Mouse (Mus musculus): ENCODE measurements at regions not wholly inside any gene's neighbourhood (a gene's known extent, or its start where the extent isn't known, plus 50 kb on each side); places are given as distances from the start of the nearest gene placed in this dataset.

GRCm38 (mm10) chr10:37449894-37450293 lies 311.2 kb upstream of the Marcks start:
- TF ChIP-seq POLR2A (IDR thresholded peaks at IDR 0.05; ENCODE audit: control insufficient read depth, extremely low read depth, insufficient read depth, low read length, poor library complexity), result no peak
- no peak for TF ChIP-seq CTCF (IDR thresholded peaks at IDR 0.05; ENCODE audit: borderline replicate concordance, control insufficient read depth, extremely low read depth, insufficient read depth, low read length, poor library complexity)

Measured in thymus, adult 2 months (tissue).